ENCODE assay signal across 16 mouse cellular contexts in genomic region chr19:51868275-51868674, GRCm38 (mm10).
DNase-seq lines count a peak whose midpoint lies in the region; TF ChIP-seq lines count a peak whose summit lies in the region.
"Had no signal": no experiment of that assay in that cellular context is flagged by ENCODE, and none has a peak within 500 bp of the region (broad histone marks: within the 10 kb centered on the region; RNA-seq: fewer than 3 reads in every experiment).

No protein-coding gene starts in this region.

- 0 out of 4 replicates have a peak, but pooled peaks cover 0 to 2% of the 10 kb centered on the region in 2 experiments for H3K4me1 ChIP-seq in MEL (ENCODE audit: control insufficient read depth in 1 of 2, insufficient read depth in 2 of 2, low read length in 2 of 2)

- TF ChIP-seq EP300 in MEL (IDR thresholded peaks at IDR 0.05; ENCODE audit: low read depth in 1 of 2, low read length in 2 of 2), result peak; percentile 30 to 54; a peak in 2 of 4 replicates

- no peak overlapping the region for H3K27ac ChIP-seq in MEL (ENCODE audit: control insufficient read depth, low read depth, low read length)

- peak overlapping the region in 1 of 2 experiments; percentile 24; a peak in 1 of 4 replicates for H3K4me3 ChIP-seq in MEL (ENCODE audit: control insufficient read depth in 1 of 2, insufficient read depth in 1 of 2, low read depth in 2 of 2, low read length in 2 of 2)

- H3K9ac ChIP-seq in MEL (ENCODE audit: control insufficient read depth, low read depth, low read length, poor library complexity, severe bottlenecking), result no peak overlapping the region

- no peaks in the 10 kb centered on the region for H3K79me2 ChIP-seq in MEL (ENCODE audit: control insufficient read depth, insufficient read depth, low read length, poor library complexity)

- TF ChIP-seq POLR2A in MEL (IDR thresholded peaks at IDR 0.05; ENCODE audit: control insufficient read depth in 1 of 2, insufficient read depth in 1 of 2, low read depth in 1 of 2, low read length in 2 of 2, poor library complexity in 1 of 2), result no peak

- peaks cover 0 to 3% of the 10 kb centered on the region in 2 experiments; a peak in 1 of 4 replicates for H3K36me3 ChIP-seq in MEL (ENCODE audit: control insufficient read depth in 1 of 2, insufficient read depth in 2 of 2, low read length in 2 of 2)
- H3K36me3 ChIP-seq: G1E had no signal

- no peak for TF ChIP-seq CTCF in MEL (IDR thresholded peaks at IDR 0.05 in 2 of 3, conservative IDR thresholded peaks at IDR 0.05 in 1 of 3; ENCODE audit: control insufficient read depth in 1 of 3, insufficient read depth in 1 of 3, low read depth in 2 of 3, low read length in 3 of 3, poor library complexity in 1 of 3, severe bottlenecking in 1 of 3)

- H3K27me3 ChIP-seq in MEL (ENCODE audit: control insufficient read depth in 1 of 2, insufficient read depth in 2 of 2, low read length in 2 of 2), result no peaks in the 10 kb centered on the region
- H3K27me3 ChIP-seq: CH12.LX had no signal

- DNase-seq in MEL (ENCODE audit: low read depth, low spot score), result peak; percentile 4
- no peak for DNase-seq in spleen, adult 12 weeks (ENCODE audit: low spot score)
- DNase-seq: adrenal gland, adult 2 months; adrenal gland, adult 8-10 months; adrenal gland, postnatal 10 days; adrenal gland, postnatal 14 days; adrenal gland, postnatal 25 days; adrenal gland, postnatal 36 days; B cell, adult 2 months; cerebellum, adult 11 months; cerebellum, adult 11-12 months; cerebellum, adult 18-20 months; cerebellum, adult 2 months; cerebellum, adult 8-10 months had no signal

- no peaks in the 10 kb centered on the region for H3K9me3 ChIP-seq in MEL (replicated peaks; ENCODE audit: insufficient read depth, low read length)

- TF ChIP-seq RAD21 in MEL (IDR thresholded peaks at IDR 0.05; ENCODE audit: low read depth, low read length), result no peak

TF ChIP-seq in MEL, 35 proteins besides CTCF, POLR2A, EP300 and RAD21:
- TF ChIP-seq MAFK (IDR thresholded peaks at IDR 0.05; ENCODE audit: borderline replicate concordance, low read depth, low read length), result no peak
- peak; percentile 45 for TF ChIP-seq GATA1 (IDR thresholded peaks at IDR 0.05; ENCODE audit: low read depth, low read length)
- TF ChIP-seq ZNF384 (IDR thresholded peaks at IDR 0.05; ENCODE audit: low read depth, low read length), result peak; percentile 80
- no peak for TF ChIP-seq E2F4 (IDR thresholded peaks at IDR 0.05; ENCODE audit: borderline replicate concordance, low read depth, low read length)
- TF ChIP-seq POLR2AphosphoS2 (IDR thresholded peaks at IDR 0.05; ENCODE audit: low read length), result no peak
- peak; percentile 56; the same call in 1 of the 2 replicates for TF ChIP-seq TCF12 (IDR thresholded peaks at IDR 0.05; ENCODE audit: low read depth, low read length)
- TF ChIP-seq CHD1 (IDR thresholded peaks at IDR 0.05; ENCODE audit: low read depth, low read length), result no peak
- TF ChIP-seq NELFE (IDR thresholded peaks at IDR 0.05; ENCODE audit: low read depth, low read length), result no peak
